Comparison of ENCODE assay signal across 11 mouse cellular contexts in genomic region chr2:144177268-144177667, GRCm38 (mm10).
DNase-seq lines count a peak whose midpoint lies in the region; ATAC-seq and TF ChIP-seq lines count a peak whose summit lies in the region.
"Had no signal": no experiment of that assay in that cellular context is flagged by ENCODE, and none has a peak within 500 bp of the region (broad histone marks: within the 10 kb centered on the region; RNA-seq: fewer than 3 reads in every experiment).

No protein-coding gene starts in this region.

- DNase-seq in ovary, adult 18-20 months (ENCODE audit: low spot score) = peak; percentile 44
- no peak for DNase-seq in ovary, postnatal 10 days (ENCODE audit: low spot score)
- DNase-seq in heart, adult 2 months = peak in 1 of 2 experiments; percentile 76
- DNase-seq in liver = peak; percentile 55
- no peak for DNase-seq in stomach, postnatal 0 days (ENCODE audit: low spot score)
- DNase-seq in left cerebral cortex, adult 2 months (ENCODE audit: extremely low spot score in 1 of 2, low spot score in 2 of 2) = no peak
- DNase-seq in right cerebral cortex, postnatal 25 days = no peak
- no peak for DNase-seq in left cerebral cortex, postnatal 36 days (ENCODE audit: low spot score in 2 of 2)

- peak; percentile 35; the same call in 1 of the 2 replicates for TF ChIP-seq POLR2A in heart, adult 2 months (IDR thresholded peaks at IDR 0.05; ENCODE audit: insufficient read depth, low read depth, low read length)

- 20% methylated on average over 6 of the region's 6 CpGs for WGBS in heart, adult 2 months
- 23% methylated on average over 6 of the region's 6 CpGs for WGBS in stomach, postnatal 0 days

- H3K27ac ChIP-seq in heart, adult 2 months = peak overlapping the region; percentile 83
- H3K27ac ChIP-seq in stomach, postnatal 0 days (replicated peaks) = peak overlapping the region; percentile 61
- no peak overlapping the region for H3K27ac ChIP-seq in left cerebral cortex, adult 2 months
- H3K27ac ChIP-seq: limb, embryonic 13.5 days; neural tube, embryonic 12.5 days had no signal

- no peak for ATAC-seq in stomach, postnatal 0 days (ENCODE audit: low FRiP score, low TSS enrichment)
- ATAC-seq: inflammation-experienced regulatory T-cells, adult 6 months had no signal

- H3K9ac ChIP-seq in heart, adult 2 months (ENCODE audit: low read depth, low read length) = peak overlapping the region; percentile 17; the same call in 1 of the 2 replicates
- no peak overlapping the region for H3K9ac ChIP-seq in stomach, postnatal 0 days (ENCODE audit: low read length)
- H3K9ac ChIP-seq: limb, embryonic 13.5 days; neural tube, embryonic 12.5 days had no signal

- no peaks in the 10 kb centered on the region for H3K27me3 ChIP-seq in heart, adult 2 months (ENCODE audit: control insufficient read depth, insufficient read depth, low read length)
- no peaks in the 10 kb centered on the region for H3K27me3 ChIP-seq in stomach, postnatal 0 days (ENCODE audit: control insufficient read depth, insufficient read depth, low read length)
- H3K27me3 ChIP-seq: limb, embryonic 13.5 days; neural tube, embryonic 12.5 days had no signal

- H3K9me3 ChIP-seq in stomach, postnatal 0 days (ENCODE audit: control insufficient read depth, low read length) = no peaks in the 10 kb centered on the region
- H3K9me3 ChIP-seq: limb, embryonic 13.5 days; neural tube, embryonic 12.5 days had no signal

- H3K4me1 ChIP-seq in heart, adult 2 months (ENCODE audit: control insufficient read depth, insufficient read depth, low read length) = peaks cover 3% of the 10 kb centered on the region
- H3K4me1 ChIP-seq in stomach, postnatal 0 days (replicated peaks; ENCODE audit: control insufficient read depth, insufficient read depth) = peaks cover 4% of the 10 kb centered on the region; the same call in 1 of the 2 replicates
- H3K4me1 ChIP-seq: limb, embryonic 13.5 days had no signal

- no peak for TF ChIP-seq CTCF in heart, adult 2 months (IDR thresholded peaks at IDR 0.05)
- TF ChIP-seq CTCF in stomach, postnatal 0 days (IDR thresholded peaks at IDR 0.05; ENCODE audit: low read depth) = no peak
- TF ChIP-seq CTCF in left cerebral cortex, adult 2 months (IDR thresholded peaks at IDR 0.05) = no peak

- no peak overlapping the region for H3K4me3 ChIP-seq in heart, adult 2 months
- no peak overlapping the region for H3K4me3 ChIP-seq in stomach, postnatal 0 days (ENCODE audit: low read depth, low read length)
- no peak overlapping the region for H3K4me3 ChIP-seq in left cerebral cortex, adult 2 months
- H3K4me3 ChIP-seq: limb, embryonic 13.5 days; neural tube, embryonic 12.5 days had no signal

- H3K36me3 ChIP-seq in heart, adult 2 months (ENCODE audit: control insufficient read depth, insufficient read depth, low read length) = no peaks in the 10 kb centered on the region
- no peaks in the 10 kb centered on the region for H3K36me3 ChIP-seq in stomach, postnatal 0 days (ENCODE audit: control insufficient read depth, insufficient read depth, low read length)
- H3K36me3 ChIP-seq: limb, embryonic 13.5 days; neural tube, embryonic 12.5 days had no signal

- intact Hi-C loops in heart, adult 2 months (cut with DNase I) = no loop called here
- intact Hi-C loops in left cerebral cortex, adult 2 months (cut with DNase I) = loop anchor here (10.0 kb wide), 1 partner anchor 278 kb away; no protein-coding TSS in a partner anchor
- intact Hi-C loops in left cerebral cortex, postnatal 36 days (cut with DNase I) = no loop called here

- no peak overlapping the region for H3K4me2 ChIP-seq in stomach, postnatal 0 days (replicated peaks; ENCODE audit: low read depth)
- H3K4me2 ChIP-seq: limb, embryonic 13.5 days; neural tube, embryonic 12.5 days had no signal

- no peak for TF ChIP-seq EP300 in heart, adult 2 months (IDR thresholded peaks at IDR 0.05; ENCODE audit: insufficient read depth, low read depth, low read length)
- TF ChIP-seq EP300 in stomach, postnatal 0 days (optimal IDR thresholded peaks at IDR 0.05) = no peak

- no peaks in the 10 kb centered on the region for H3K79me2 ChIP-seq in heart, adult 2 months (replicated peaks; ENCODE audit: control insufficient read depth, insufficient read depth, low read length)

Comparison
In these comparisons a context has a peak if more than half of its experiments do, and no peak if none do; other contexts are left out.
1. DNase-seq: peak in ovary, adult 18-20 months (single experiment) and liver (single experiment); none in ovary, postnatal 10 days (single experiment), stomach, postnatal 0 days (single experiment), left cerebral cortex, adult 2 months (0 of 2), right cerebral cortex, postnatal 25 days (single experiment) and left cerebral cortex, postnatal 36 days (0 of 2).